ENCODE assay signal across 26 mouse cellular contexts in genomic region chr16:9899176-9899575, GRCm38 (mm10).
"Had no signal": no experiment of that assay in that cellular context is flagged by ENCODE, and none has a peak within 500 bp of the region (broad histone marks: within the 10 kb centered on the region; RNA-seq: fewer than 3 reads in every experiment).

No protein-coding gene starts in this region.

- H3K4me2 ChIP-seq: heart, embryonic 12.5 days; hindbrain, embryonic 12.5 days; hindbrain, embryonic 14.5 days; intestine, embryonic 15.5 days; limb, embryonic 12.5 days; liver, embryonic 11.5 days; liver, embryonic 13.5 days had no signal

- H3K4me3 ChIP-seq: gastrocnemius, adult 2 months; heart, adult 2 months; heart, embryonic 12.5 days; hindbrain, embryonic 10.5 days; hindbrain, embryonic 12.5 days; intestine, embryonic 15.5 days; layer of hippocampus, adult 2 months; left cerebral cortex, adult 2 months; limb, embryonic 10.5 days; limb, embryonic 12.5 days; liver, embryonic 13.5 days had no signal

- H3K9ac ChIP-seq: heart, embryonic 12.5 days; hindbrain, embryonic 12.5 days; hindbrain, embryonic 14.5 days; intestine, embryonic 15.5 days; limb, embryonic 12.5 days; liver, embryonic 13.5 days had no signal

- H3K27ac ChIP-seq: gastrocnemius, adult 2 months; heart, adult 2 months; hindbrain, embryonic 10.5 days; hindbrain, embryonic 12.5 days; hindbrain, embryonic 14.5 days; intestine, embryonic 15.5 days; left cerebral cortex, adult 2 months; limb, embryonic 10.5 days; limb, embryonic 12.5 days; liver, embryonic 13.5 days had no signal

- DNase-seq: gastrocnemius, adult 2 months; gastrocnemius, postnatal 10 days; gastrocnemius, postnatal 25 days; heart, adult 2 months; heart, postnatal 10 days; heart, postnatal 4 days; kidney, adult 18-20 months; kidney, adult 8-10 months; kidney, postnatal 10 days; kidney, postnatal 25 days; kidney, postnatal 4 days; liver; liver, embryonic 13.5 days had no signal

- H3K36me3 ChIP-seq: heart, embryonic 12.5 days; hindbrain, embryonic 10.5 days; hindbrain, embryonic 12.5 days; intestine, embryonic 15.5 days; limb, embryonic 10.5 days; limb, embryonic 12.5 days; liver, embryonic 13.5 days had no signal

- H3K4me1 ChIP-seq: heart, embryonic 12.5 days; hindbrain, embryonic 10.5 days; hindbrain, embryonic 12.5 days; intestine, embryonic 15.5 days; limb, embryonic 10.5 days; limb, embryonic 12.5 days; liver, embryonic 13.5 days had no signal

- ATAC-seq: hindbrain, embryonic 16.5 days; inflammation-experienced regulatory T-cells, adult 6 months; intestine, embryonic 15.5 days; intestine, postnatal 0 days had no signal

- H3K9me3 ChIP-seq: heart, embryonic 12.5 days; hindbrain, embryonic 10.5 days; hindbrain, embryonic 12.5 days; intestine, embryonic 15.5 days; limb, embryonic 10.5 days; limb, embryonic 12.5 days; liver, embryonic 13.5 days had no signal

- H3K27me3 ChIP-seq: heart, embryonic 12.5 days; hindbrain, embryonic 12.5 days; intestine, embryonic 15.5 days; limb, embryonic 12.5 days; liver, embryonic 13.5 days had no signal
